8 mouse cellular contexts compared by ENCODE assay signal in the genomic region with DNA sequence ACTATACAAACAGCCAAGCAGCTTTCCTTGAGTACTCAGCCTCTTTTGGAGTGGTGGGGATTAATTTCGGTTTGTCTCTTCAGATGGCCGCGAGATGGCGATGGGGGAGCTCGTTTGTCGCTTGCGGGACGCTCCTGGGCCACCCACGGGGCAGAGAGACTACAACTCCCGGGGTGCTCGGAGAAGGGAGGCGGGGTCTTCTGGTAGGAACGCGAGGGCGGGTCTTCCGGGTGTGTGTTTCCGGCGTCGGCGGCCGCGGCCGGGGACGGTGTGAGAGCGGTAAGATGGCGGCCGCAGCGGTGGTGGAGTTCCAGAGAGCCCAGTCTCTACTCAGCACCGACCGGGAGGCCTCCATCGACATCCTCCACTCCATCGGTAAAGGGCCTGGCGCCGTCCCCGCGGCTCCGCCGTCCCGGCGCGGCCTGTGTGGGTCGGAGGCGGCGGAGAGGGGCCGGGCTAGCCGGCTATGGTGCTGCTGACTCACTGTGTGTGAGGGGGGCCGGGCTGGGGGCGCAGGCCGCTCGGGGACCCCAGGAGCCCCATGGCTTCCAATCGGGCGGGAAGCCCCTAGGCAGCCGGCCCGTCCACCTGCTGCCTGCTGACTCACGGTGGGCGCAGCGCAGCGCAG. TPM values are rescaled to one million over a fixed set of nuclear protein-coding genes. Genes with fewer than 3 reads are reported as not detected.
DNase-seq lines count a peak whose midpoint lies in the region; ATAC-seq and TF ChIP-seq lines count a peak whose summit lies in the region.

Psmd11 (plus strand) TSS at position 235 of the 628 bp plus-strand sequence.

- intact Hi-C loops in heart, postnatal 10 days (cut with DNase I): loop anchor here (1.0 to 10.0 kb wide), 2 partner anchors 242 to 386 kb away; partner anchors contain the start of gene Tmem98

- peak; percentile 67 for TF ChIP-seq CTCF in ES-Bruce4 (IDR thresholded peaks at IDR 0.05; ENCODE audit: low read depth, low read length)
- TF ChIP-seq CTCF in liver, postnatal 0 days (IDR thresholded peaks at IDR 0.05; ENCODE audit: low read depth): peak; percentile 91

- peak; percentile 84 for TF ChIP-seq POLR2A in ES-Bruce4 (IDR thresholded peaks at IDR 0.05; ENCODE audit: insufficient read depth, low read length)

- peak; percentile 99 for ATAC-seq in cerebellum, adult (ENCODE audit: insufficient number of reproducible peaks, low FRiP score, low TSS enrichment)
- ATAC-seq in forebrain, embryonic 13.5 days: peak; percentile 100
- ATAC-seq in liver, postnatal 0 days: peak; percentile 99
- ATAC-seq in neural tube, embryonic 14.5 days (ENCODE audit: low read depth): peak; percentile 99

- no peaks in the 10 kb centered on the region for H3K27me3 ChIP-seq in ES-Bruce4 (ENCODE audit: control insufficient read depth, insufficient read depth, low read length, poor library complexity, severe bottlenecking)
- H3K27me3 ChIP-seq in forebrain, embryonic 13.5 days: no peaks in the 10 kb centered on the region
- no peaks in the 10 kb centered on the region for H3K27me3 ChIP-seq in liver, postnatal 0 days (ENCODE audit: insufficient read depth, low read length)
- H3K27me3 ChIP-seq in neural tube, embryonic 14.5 days (ENCODE audit: control insufficient read depth, insufficient read depth, low read length): no peaks in the 10 kb centered on the region

- peak within 1 kb of the TSS; percentile 98 for H3K9ac ChIP-seq in ES-Bruce4 (ENCODE audit: low read depth, poor library complexity, severe bottlenecking)
- H3K9ac ChIP-seq in forebrain, embryonic 13.5 days: peak within 1 kb of the TSS; percentile 96
- H3K9ac ChIP-seq in liver, postnatal 0 days (replicated peaks): peak within 1 kb of the TSS; percentile 90
- H3K9ac ChIP-seq in neural tube, embryonic 14.5 days (replicated peaks; ENCODE audit: low read depth, low read length): peak within 1 kb of the TSS; percentile 83

- peak within 1 kb of the TSS; percentile 89 for H3K4me2 ChIP-seq in forebrain, embryonic 13.5 days
- H3K4me2 ChIP-seq in liver, postnatal 0 days (ENCODE audit: low read depth, low read length): peak within 1 kb of the TSS; percentile 76
- peak within 1 kb of the TSS; percentile 92 for H3K4me2 ChIP-seq in neural tube, embryonic 14.5 days (ENCODE audit: low read depth, low read length)

- no peaks in the 10 kb centered on the region for H3K4me1 ChIP-seq in ES-Bruce4 (ENCODE audit: control insufficient read depth, insufficient read depth, low read length)
- peaks cover 8% of the 10 kb centered on the region for H3K4me1 ChIP-seq in forebrain, embryonic 13.5 days
- peaks cover 7% of the 10 kb centered on the region for H3K4me1 ChIP-seq in liver, postnatal 0 days (ENCODE audit: insufficient read depth)
- peaks cover 8% of the 10 kb centered on the region; the same call in 1 of the 2 replicates for H3K4me1 ChIP-seq in neural tube, embryonic 14.5 days (ENCODE audit: control insufficient read depth, insufficient read depth, low read length)

- DNase-seq in heart, postnatal 10 days: peak; percentile 96 to 97
- DNase-seq in large intestine, adult 2 months (ENCODE audit: low read depth, low spot score): peak; percentile 87
- DNase-seq in liver, postnatal 0 days: peak; percentile 98
- peak; percentile 95 for DNase-seq in testis, postnatal 10 days (ENCODE audit: low spot score)

- under 1% methylated on average over 54 of the region's 58 CpGs for WGBS in forebrain, embryonic 13.5 days
- WGBS in large intestine, adult 2 months: under 1% methylated on average over 57 of the region's 58 CpGs
- WGBS in liver, postnatal 0 days (ENCODE audit: insufficient replicate concordance): under 1% methylated on average over 49 of the region's 58 CpGs
- under 1% methylated on average over 53 of the region's 58 CpGs for WGBS in neural tube, embryonic 14.5 days

- H3K27ac ChIP-seq in ES-Bruce4 (ENCODE audit: insufficient read depth, low read length): no peak within 1 kb of the TSS
- H3K27ac ChIP-seq in forebrain, embryonic 13.5 days: peak within 1 kb of the TSS; percentile 88
- peak within 1 kb of the TSS; percentile 85 for H3K27ac ChIP-seq in liver, postnatal 0 days (ENCODE audit: low read depth)
- H3K27ac ChIP-seq in neural tube, embryonic 14.5 days (ENCODE audit: low read depth, low read length): peak within 1 kb of the TSS; percentile 86

- H3K36me3 ChIP-seq in ES-Bruce4 (ENCODE audit: control insufficient read depth, insufficient read depth, low read length, poor library complexity, severe bottlenecking): peaks cover 19% of the 10 kb centered on the region
- H3K36me3 ChIP-seq in forebrain, embryonic 13.5 days (ENCODE audit: poor library complexity, severe bottlenecking): peaks cover 15% of the 10 kb centered on the region
- H3K36me3 ChIP-seq in liver, postnatal 0 days (replicated peaks; ENCODE audit: insufficient read depth, low read length): peaks cover 14% of the 10 kb centered on the region
- peaks cover 16% of the 10 kb centered on the region; the same call in 1 of the 2 replicates for H3K36me3 ChIP-seq in neural tube, embryonic 14.5 days (ENCODE audit: control insufficient read depth, insufficient read depth, low read length)

- peak within 1 kb of the TSS; percentile 93 for H3K4me3 ChIP-seq in ES-Bruce4 (ENCODE audit: low read depth, low read length)
- H3K4me3 ChIP-seq in forebrain, embryonic 13.5 days: peak within 1 kb of the TSS; percentile 98
- H3K4me3 ChIP-seq in liver, postnatal 0 days (ENCODE audit: low read depth, low read length): peak within 1 kb of the TSS; percentile 71
- peak within 1 kb of the TSS; percentile 99 for H3K4me3 ChIP-seq in neural tube, embryonic 14.5 days (ENCODE audit: low read depth, low read length)

- no peaks in the 10 kb centered on the region for H3K9me3 ChIP-seq in ES-Bruce4 (replicated peaks; ENCODE audit: control insufficient read depth, insufficient read depth, low read length, poor library complexity, severe bottlenecking)
- H3K9me3 ChIP-seq in forebrain, embryonic 13.5 days (replicated peaks): no peaks in the 10 kb centered on the region
- no peaks in the 10 kb centered on the region for H3K9me3 ChIP-seq in liver, postnatal 0 days (ENCODE audit: low read length)
- no peaks in the 10 kb centered on the region for H3K9me3 ChIP-seq in neural tube, embryonic 14.5 days (ENCODE audit: control insufficient read depth, low read length)

- TF ChIP-seq EP300 in ES-Bruce4 (IDR thresholded peaks at IDR 0.05; ENCODE audit: insufficient read depth, low read depth, low read length): no peak
- no peak for TF ChIP-seq EP300 in liver, postnatal 0 days (IDR thresholded peaks at IDR 0.05; ENCODE audit: low read depth)

RNA-seq across cellular contexts. Expression of gene Psmd11, which starts in this region (rescaled TPM):
- 261 TPM in 2 replicates for polyA plus RNA-seq in ES-Bruce4 (2011; ENCODE audit: insufficient read depth, insufficient read length, low read depth, missing spikeins)
- polyA plus RNA-seq in forebrain, embryonic 13.5 days (2015; fragmentation: Nextera tagmentation; extraction: Ambion mirVana): 370 and 373 TPM in 2 replicates
- 100 to 1,000 TPM; 109 to 117 TPM for total RNA-seq in heart, postnatal 10 days (2021)
- polyA plus RNA-seq in large intestine, adult 2 months (2012; rRNA removed): 43.9 and 59.3 TPM in 2 replicates
- 128 and 143 TPM in 2 replicates for polyA plus RNA-seq in liver, postnatal 0 days (2015; fragmentation: Nextera tagmentation; extraction: Ambion mirVana)
- polyA plus RNA-seq in neural tube, embryonic 14.5 days (2014; fragmentation: Nextera tagmentation; extraction: Ambion mirVana): 255 and 303 TPM in 2 replicates
